Mouse (Mus musculus) forebrain, embryonic 13.5 days (tissue): ENCODE measurements around the gene Erf. TPM values are rescaled to one million over a fixed set of nuclear protein-coding genes. Genes with fewer than 3 reads are reported as not detected.

Experiments
- ATAC-seq: fragments of 200-750 bp; cut with Nextera tagmentation; 2 replicates; pipeline ENCODE4 v1.8.0; 2017
- H3K27ac ChIP-seq: fragments of 300-500 bp; sonication (generic); 2 replicates; pipeline ENCODE4 v1.5.1; 2015; ENCODE audit warnings: inconsistent platforms, mild to moderate bottlenecking, moderate library complexity
- H3K27me3 ChIP-seq: fragments of 300-500 bp; sonication (generic); 2 replicates; pipeline ENCODE4 v1.6.1; 2015; ENCODE audit warnings: mild to moderate bottlenecking, inconsistent platforms
- H3K36me3 ChIP-seq: fragments of 300-500 bp; sonication (generic); 2 replicates; pipeline ENCODE4 v1.6.1; 2015; ENCODE audit warnings: mild to moderate bottlenecking, inconsistent platforms; ENCODE audit not compliant: poor library complexity, severe bottlenecking
- H3K4me1 ChIP-seq: fragments of 300-500 bp; sonication (generic); 2 replicates; pipeline ENCODE4 v1.6.1; 2015; ENCODE audit warnings: inconsistent platforms
- H3K4me2 ChIP-seq: fragments of 300-500 bp; sonication (generic); 2 replicates; pipeline ENCODE4 v1.6.1; 2015; ENCODE audit warnings: inconsistent platforms, mild to moderate bottlenecking, moderate library complexity
- H3K4me3 ChIP-seq: fragments of 300-500 bp; sonication (generic); 2 replicates; pipeline ENCODE4 v1.5.1; 2015; ENCODE audit warnings: mild to moderate bottlenecking, inconsistent platforms
- H3K9ac ChIP-seq: fragments of 300-500 bp; sonication (generic); 2 replicates; pipeline ENCODE4 v1.6.1; 2015; ENCODE audit warnings: mild to moderate bottlenecking, inconsistent platforms
- H3K9me3 ChIP-seq: fragments of 300-500 bp; sonication (generic); replicated peaks from 2 replicates; pipeline ENCODE4 v1.6.1; 2016; ENCODE audit warnings: inconsistent platforms
- WGBS: fragments of 180-500 bp; shearing (Covaris S2); methylation state at CpG from one replicate; pipeline ENCODE4 v1.1.7; 2015; 5-methylcytosine and 5-hydroxymethylcytosine counted together
- polyA plus RNA-seq: library from polyadenylated mRNA; unstranded; fragments of >200 nt; fragmentation: Nextera tagmentation; extraction: Ambion mirVana; gene quantifications from 2 replicates; pipeline ENCODE4 v1.2.1, GENCODE M21; 2015

The Erf gene
- polyA plus RNA-seq, 1 experiment from 2014 or later: 5.5 TPM

DNA sequence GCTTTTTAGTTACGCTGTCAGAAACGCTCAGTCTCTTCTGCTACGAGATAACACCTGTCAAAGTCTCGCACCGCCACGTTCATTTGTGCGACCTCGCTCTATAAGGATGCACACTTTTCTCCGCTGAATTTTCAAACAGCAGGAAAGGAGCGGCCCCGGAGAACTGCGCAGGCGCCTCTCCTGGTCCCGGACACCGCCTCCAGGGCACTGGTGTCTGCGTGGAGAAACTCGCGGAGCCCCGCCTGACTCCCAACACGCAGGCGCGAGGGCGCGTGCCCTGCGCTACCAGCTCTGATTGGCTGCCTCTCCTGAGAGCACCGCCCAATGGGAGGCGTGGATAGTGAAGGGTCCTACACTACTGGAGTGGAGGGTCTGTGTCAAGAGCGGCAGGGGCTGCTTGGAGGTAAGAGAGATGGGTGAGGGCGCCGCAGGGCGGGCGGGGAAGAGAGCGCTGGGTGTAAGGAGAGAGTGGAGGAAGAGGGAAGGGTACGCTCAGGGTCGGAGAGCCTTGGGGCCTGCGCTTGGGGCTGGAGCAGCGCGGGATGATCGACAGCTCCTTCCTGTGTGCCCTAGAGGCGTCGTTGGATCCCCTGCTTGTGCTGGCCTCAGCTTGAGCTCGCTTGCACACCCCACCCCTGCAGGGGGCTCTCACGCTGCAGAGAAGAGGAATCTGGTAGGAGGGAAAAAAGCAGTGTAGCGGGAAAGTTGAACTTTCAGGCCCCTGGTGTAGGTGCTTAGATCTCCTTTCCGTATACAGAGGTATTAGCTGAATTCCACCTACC, 29.3 kb downstream of the Erf start, which contains the start of gene Zfp526:
TSS of gene Zfp526 (plus strand) at position 324 of the 782 bp plus-strand sequence.
- Histone ChIP-seq H3K27me3 (no peaks in the 10 kb centered on the region), H3K4me3 (peak within 1 kb of the TSS; percentile 63), H3K9ac (peak within 1 kb of the TSS; percentile 85), H3K27ac (peak within 1 kb of the TSS; percentile 86), H3K36me3 (peaks cover 27% of the 10 kb centered on the region), H3K4me1 (peaks cover 37% of the 10 kb centered on the region), H3K4me2 (peak within 1 kb of the TSS; percentile 97), H3K9me3 (no peaks in the 10 kb centered on the region)
- peak; percentile 98 for ATAC-seq
- 0% methylated on average over 41 of the region's 45 CpGs for WGBS

- H3K4me1 ChIP-seq: peaks cover 37% of the 10 kb centered on the region
- 9% methylated on average over 20 of the region's 20 CpGs for WGBS
- ATAC-seq: no peak; the same call in 1 of the 2 replicates
- peak within 1 kb of the TSS; percentile 85 for H3K9ac ChIP-seq
- no peaks in the 10 kb centered on the region for H3K27me3 ChIP-seq
- H3K9me3 ChIP-seq: no peaks in the 10 kb centered on the region
- H3K27ac ChIP-seq: peak within 1 kb of the TSS; percentile 86
- peaks cover 23% of the 10 kb centered on the region for H3K36me3 ChIP-seq
- peak within 1 kb of the TSS; percentile 63 for H3K4me3 ChIP-seq
- H3K4me2 ChIP-seq: peak within 1 kb of the TSS; percentile 97
Measured at GRCm38 (mm10) chr7:25220457-25221101, 30.0 kb downstream of the Erf start, which contains the start of gene Dedd2. Gene Dedd2, minus strand, starts transcription at chr7:25220615.

DNA sequence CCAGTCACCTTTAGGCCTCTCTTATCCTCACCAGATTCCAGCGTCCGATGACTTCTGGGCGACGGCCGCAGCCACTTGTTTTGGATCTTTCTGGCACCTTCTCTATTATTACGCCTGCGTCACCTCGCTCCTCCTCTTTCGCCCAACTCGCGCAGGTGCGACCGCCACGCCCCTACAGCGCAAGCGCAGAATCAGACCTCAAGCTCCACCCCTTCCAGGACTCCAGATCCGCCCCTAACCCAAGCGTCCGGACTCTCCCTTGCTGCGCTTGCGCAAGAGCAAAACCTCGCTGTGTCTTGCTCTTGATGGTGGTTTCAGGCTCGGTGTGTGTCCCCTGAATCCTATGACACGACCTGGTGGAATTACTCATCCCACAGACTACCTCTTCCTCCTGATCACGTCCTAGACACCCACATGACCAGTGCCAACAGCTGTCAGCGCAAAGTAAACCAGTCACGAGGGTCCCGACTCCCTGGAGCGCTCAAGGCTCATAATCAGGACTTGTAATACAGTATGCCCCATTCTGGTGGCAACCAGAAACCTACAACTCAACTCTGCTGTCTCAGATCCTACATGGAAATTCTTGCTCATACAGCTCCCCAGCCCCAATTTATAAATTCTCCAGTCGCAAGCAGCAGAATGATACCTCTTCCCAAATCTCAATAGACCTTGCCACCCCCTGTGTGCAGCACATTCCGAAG, 30.7 kb downstream of the Erf start:
- WGBS: 4% methylated on average over 31 of the region's 31 CpGs
- peak overlapping the region; percentile 63 for H3K4me3 ChIP-seq
- no peaks in the 10 kb centered on the region for H3K27me3 ChIP-seq
- H3K9me3 ChIP-seq: no peaks in the 10 kb centered on the region
- H3K4me2 ChIP-seq: peak overlapping the region; percentile 97
- H3K36me3 ChIP-seq: peaks cover 21% of the 10 kb centered on the region
- ATAC-seq: peak; percentile 65
- H3K27ac ChIP-seq: peak overlapping the region; percentile 86
- H3K4me1 ChIP-seq: peaks cover 37% of the 10 kb centered on the region
- H3K9ac ChIP-seq: peak overlapping the region; percentile 82

DNA sequence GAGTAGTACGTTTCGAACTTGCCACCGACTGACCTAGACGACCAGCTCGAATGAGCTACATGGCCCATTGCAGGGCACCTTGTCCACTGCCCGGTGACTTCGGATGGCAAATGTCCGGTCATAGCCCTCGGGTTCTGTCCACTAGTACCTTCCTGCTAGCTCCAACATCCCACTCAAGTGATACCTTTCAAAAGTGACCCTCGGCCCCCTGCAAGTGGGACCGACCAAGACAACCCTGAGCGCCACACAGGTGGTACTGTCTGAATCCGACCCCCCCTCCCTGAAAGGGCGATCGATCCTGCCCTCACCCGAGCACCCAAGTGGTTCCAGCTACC, 31.2 kb downstream of the Erf start:
- no peaks in the 10 kb centered on the region for H3K9me3 ChIP-seq
- H3K36me3 ChIP-seq: peaks cover 18% of the 10 kb centered on the region
- peaks cover 37% of the 10 kb centered on the region for H3K4me1 ChIP-seq
- H3K27me3 ChIP-seq: no peaks in the 10 kb centered on the region
- peak overlapping the region; percentile 63 for H3K4me3 ChIP-seq
- ATAC-seq: no peak; the same call in 1 of the 2 replicates
- peak overlapping the region; percentile 67; the same call in 1 of the 2 replicates for H3K27ac ChIP-seq
- peak overlapping the region; percentile 82 for H3K9ac ChIP-seq
- WGBS: under 1% methylated on average over 16 of the region's 16 CpGs
- H3K4me2 ChIP-seq: peak overlapping the region; percentile 97

DNA sequence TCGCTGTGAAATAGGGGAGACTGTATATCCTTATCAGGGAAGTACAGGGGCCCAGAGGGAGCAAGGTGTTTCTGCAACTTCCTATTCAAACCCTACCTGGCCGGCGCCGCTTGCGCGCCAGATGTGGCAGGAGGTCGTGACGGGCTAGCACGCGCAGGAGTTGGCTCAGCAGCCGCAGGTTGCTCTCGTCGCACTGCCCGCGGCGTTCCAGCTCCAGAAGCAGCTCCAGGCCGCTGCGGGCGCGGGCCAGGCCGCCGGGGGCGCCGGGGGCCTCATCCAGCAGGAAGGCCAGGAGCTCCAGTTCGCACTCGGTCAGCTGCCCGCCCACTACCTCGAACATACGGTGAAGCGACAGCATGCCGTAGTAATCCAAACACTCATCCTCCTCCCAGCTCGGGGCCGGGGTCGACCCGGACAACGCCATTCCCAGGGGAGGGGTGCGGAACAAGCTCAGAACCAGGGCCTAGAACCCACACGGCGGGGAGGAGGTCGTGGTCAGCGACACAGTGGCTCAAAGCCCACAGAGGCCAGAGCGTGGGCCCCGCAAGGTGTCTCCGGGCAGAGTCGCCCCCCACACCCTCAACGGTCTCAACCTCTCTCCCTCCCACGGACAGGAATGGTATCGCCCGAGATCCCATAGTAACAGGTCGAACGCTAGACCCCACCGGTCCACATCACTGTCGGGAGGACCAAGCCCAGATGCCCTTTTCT, 31.7 kb downstream of the Erf start:
- Histone ChIP-seq H3K27me3 (no peaks in the 10 kb centered on the region), H3K9me3 (no peaks in the 10 kb centered on the region), H3K4me3 (peak overlapping the region; percentile 63), H3K36me3 (peaks cover 13% of the 10 kb centered on the region), H3K4me2 (peak overlapping the region; percentile 97), H3K27ac (peak overlapping the region; percentile 67), H3K9ac (peak overlapping the region; percentile 82), H3K4me1 (peaks cover 37% of the 10 kb centered on the region)
- WGBS: under 1% methylated on average over 53 of the region's 53 CpGs
- ATAC-seq: 0 out of 2 replicates have a peak, but pooled peaks have one; percentile 9

- WGBS: 68% methylated on average over 12 of the region's 12 CpGs
- H3K9ac ChIP-seq: peak overlapping the region; percentile 10
Measured at GRCm38 (mm10) chr7:25217653-25218395, 32.7 kb downstream of the Erf start.

GRCm38 (mm10) chr7:25214172-25214571, 36.4 kb downstream of the Erf start:
- H3K4me3 ChIP-seq: no peak overlapping the region
- H3K27me3 ChIP-seq: no peaks in the 10 kb centered on the region
- H3K36me3 ChIP-seq: peaks cover 35% of the 10 kb centered on the region
- no peaks in the 10 kb centered on the region for H3K9me3 ChIP-seq
- peaks cover 13% of the 10 kb centered on the region for H3K4me1 ChIP-seq
- H3K27ac ChIP-seq: no peak overlapping the region
- no peak overlapping the region for H3K9ac ChIP-seq
- H3K4me2 ChIP-seq: no peak overlapping the region
- no peak for ATAC-seq
- whole genome bisulfite sequencing: 100% methylated on average over 2 of the region's 2 CpGs

More at GRCm38 (mm10) chr7:25217653-25218395, 32.7 kb downstream of the Erf start:
- Histone ChIP-seq H3K36me3 (peaks cover 11% of the 10 kb centered on the region; the same call in 1 of the 2 replicates), H3K27me3 (no peaks in the 10 kb centered on the region), H3K4me1 (peaks cover 37% of the 10 kb centered on the region), H3K9me3 (no peaks in the 10 kb centered on the region), H3K27ac (no peak overlapping the region), H3K4me2 (peak overlapping the region; percentile 97), H3K4me3 (peak overlapping the region; percentile 63)
- ATAC-seq: no peak

- ATAC-seq: no peak
- Histone ChIP-seq H3K9ac (no peak overlapping the region), H3K27me3 (no peaks in the 10 kb centered on the region), H3K36me3 (peaks cover 45% of the 10 kb centered on the region), H3K4me3 (no peak overlapping the region), H3K27ac (no peak overlapping the region), H3K4me1 (peaks cover 2% of the 10 kb centered on the region), H3K9me3 (no peaks in the 10 kb centered on the region), H3K4me2 (no peak overlapping the region)
- WGBS: 79% methylated on average over 3 of the region's 3 CpGs
Measured at GRCm38 (mm10) chr7:25213099-25213498, 37.5 kb downstream of the Erf start.

DNA sequence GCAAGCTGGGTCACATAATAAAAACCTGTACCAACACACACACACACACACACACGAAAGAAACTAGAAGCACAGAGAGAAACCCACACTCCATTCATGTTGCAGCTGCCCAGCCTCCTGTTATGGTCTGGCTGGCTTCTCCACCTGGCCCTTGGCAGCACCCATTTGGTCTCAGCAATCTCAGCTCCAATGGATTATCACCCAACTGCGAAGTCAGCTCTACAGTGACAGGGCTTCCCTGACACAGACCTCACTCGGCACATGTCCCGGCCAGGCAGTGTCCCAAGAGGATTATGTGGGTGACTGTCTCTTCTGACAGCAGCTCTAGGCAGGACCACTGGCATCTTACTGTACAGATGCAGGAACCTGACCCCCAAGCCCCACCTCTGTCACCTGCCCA, 40.1 kb downstream of the Erf start:
- H3K4me3 ChIP-seq: no peak overlapping the region
- H3K36me3 ChIP-seq: peaks cover 59% of the 10 kb centered on the region
- H3K27ac ChIP-seq: no peak overlapping the region
- H3K9ac ChIP-seq: no peak overlapping the region
- no peaks in the 10 kb centered on the region for H3K4me1 ChIP-seq
- no peaks in the 10 kb centered on the region for H3K9me3 ChIP-seq
- no peaks in the 10 kb centered on the region for H3K27me3 ChIP-seq
- no peak overlapping the region for H3K4me2 ChIP-seq
- ATAC-seq: no peak
- WGBS: 92% methylated on average over 4 of the region's 4 CpGs

GRCm38 (mm10) chr7:25209161-25209622, 41.4 kb downstream of the Erf start:
- 75% methylated on average over 3 of the region's 3 CpGs for WGBS
- Histone ChIP-seq H3K4me1 (no peaks in the 10 kb centered on the region), H3K4me2 (no peak overlapping the region), H3K36me3 (peaks cover 54% of the 10 kb centered on the region), H3K9me3 (no peaks in the 10 kb centered on the region), H3K27ac (no peak overlapping the region), H3K9ac (no peak overlapping the region), H3K4me3 (no peak overlapping the region), H3K27me3 (no peaks in the 10 kb centered on the region)
- ATAC-seq: no peak
